Mouse (Mus musculus) bone marrow macrophage, adult 2 months (primary cell): ENCODE results near the gene Fancd2.

ENCODE experiments used
- CTCF ChIP-seq: IDR thresholded peaks from 2 replicates; pipeline ENCODE4 v1.5.1; 2012; ENCODE audit warnings: low read depth, mild to moderate bottlenecking, low read length, moderate library complexity
- POLR2A ChIP-seq: IDR thresholded peaks from 2 replicates; pipeline ENCODE4 v1.6.1; 2012; ENCODE audit warnings: mild to moderate bottlenecking, low read depth, low read length, borderline replicate concordance

- TF ChIP-seq CTCF (peak; percentile 96), POLR2A (0 out of 2 replicates have a peak, but pooled peaks have one; percentile 30)
Measured at GRCm38 (mm10) chr6:113638302-113639040, 107.0 kb downstream of the Fancd2 start, which contains the start of gene Irak2.
